Mouse (Mus musculus): ENCODE measurements at regions not wholly inside any gene's neighbourhood (a gene's known extent, or its start where the extent isn't known, plus 50 kb on each side); places are given as distances from the start of the nearest gene placed in this dataset.

DNA sequence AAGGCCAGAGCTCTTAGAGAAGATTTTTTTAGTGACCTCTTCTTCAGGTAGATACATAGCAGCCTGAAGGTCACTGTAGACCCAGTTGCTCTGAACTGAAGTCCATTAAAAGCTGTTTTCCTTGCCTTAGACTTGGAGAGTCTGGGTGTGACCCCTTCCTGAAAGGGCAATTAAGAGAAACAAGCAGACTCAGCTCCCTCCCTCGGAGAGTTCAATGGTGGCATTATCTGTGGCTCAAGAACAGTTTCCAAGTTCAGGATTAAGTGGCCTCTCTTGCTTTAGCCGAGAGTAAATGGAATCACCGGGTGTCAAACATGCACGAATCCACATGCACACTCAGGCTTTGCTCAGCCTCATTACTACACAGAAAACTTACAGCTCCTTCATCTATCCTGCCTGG lies 53.2 kb upstream of the Id4 start:
- DNase-seq, result no peak
- WGBS, result 65% methylated on average over 4 of the region's 4 CpGs
- Histone ChIP-seq H3K4me3 (replicated peaks; ENCODE audit: insufficient read depth, low read depth, low read length) (no peak overlapping the region), H3K27ac (ENCODE audit: insufficient read depth, low read length) (no peak overlapping the region), H3K4me1 (ENCODE audit: control insufficient read depth, insufficient read depth, low read length) (no peaks in the 10 kb centered on the region), H3K27me3 (ENCODE audit: control insufficient read depth, insufficient read depth, low read length) (no peaks in the 10 kb centered on the region)
- TF ChIP-seq POLR2A (IDR thresholded peaks at IDR 0.05; ENCODE audit: borderline replicate concordance, insufficient read depth, low read length) (no peak), CTCF (IDR thresholded peaks at IDR 0.05; ENCODE audit: borderline replicate concordance, insufficient read depth, low read depth, low read length) (no peak)
